Mouse (Mus musculus) spleen, adult 2 months (tissue): ENCODE data around the gene Trrap.

Experiments used
- CTCF ChIP-seq: fragments of 200-500 bp; IDR thresholded peaks from 2 replicates; pipeline ENCODE4 v1.5.1; 2011; ENCODE audit warnings: mild to moderate bottlenecking, inconsistent platforms; ENCODE audit not compliant: insufficient read depth, insufficient read length, insufficient replicate concordance; ENCODE audit errors: extremely low read depth
- POLR2A ChIP-seq: fragments of 200-500 bp; IDR thresholded peaks from 2 replicates; pipeline ENCODE4 v1.6.1; 2011; ENCODE audit warnings: low read depth, low read length, inconsistent platforms

- TF ChIP-seq CTCF (no peak), POLR2A (no peak)
Observed at GRCm38 (mm10) chr5:144720281-144720680, 47.3 kb upstream of the Trrap start.
